Mouse (Mus musculus): ENCODE results near the gene Prpf40a.

DNA sequence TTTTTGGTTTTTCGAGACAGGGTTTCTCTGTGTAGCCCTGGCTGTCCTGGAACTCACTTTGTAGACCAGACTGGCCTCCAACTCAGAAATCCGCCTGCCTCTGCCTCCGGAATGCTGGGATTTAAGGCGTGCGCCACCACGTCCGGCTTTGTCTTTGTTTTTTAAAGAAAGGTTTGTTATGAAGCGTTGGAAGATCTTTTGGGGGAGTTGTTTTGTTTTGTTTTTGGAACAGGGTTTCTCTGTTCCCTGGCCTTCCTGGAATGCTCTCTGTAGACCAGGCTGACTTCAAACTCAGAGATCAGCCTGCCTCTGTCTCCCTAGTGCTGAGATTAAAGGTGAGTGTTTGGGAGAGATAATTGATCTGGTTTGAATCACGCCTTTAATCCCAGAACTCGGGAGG lies 5.3 kb upstream of the Prpf40a start:
- TF ChIP-seq POLR2A (IDR thresholded peaks at IDR 0.05; ENCODE audit: insufficient read depth, low read length) (no peak), CTCF (IDR thresholded peaks at IDR 0.05; ENCODE audit: low read depth, low read length) (no peak), EP300 (IDR thresholded peaks at IDR 0.05; ENCODE audit: insufficient read depth, low read depth, low read length) (no peak)

Measured in ES-Bruce4 (cell line).